Mouse (Mus musculus) liver, postnatal 0 days (tissue): ENCODE results near the gene 3110021N24Rik.

Source experiments
- CTCF ChIP-seq: sonication (generic); IDR thresholded peaks from 2 replicates; pipeline ENCODE4 v1.5.1; 2016; ENCODE audit warnings: antibody characterized with exemption, low read depth
- EP300 ChIP-seq: IDR thresholded peaks from 2 replicates; pipeline ENCODE4 v1.6.1; 2016; ENCODE audit warnings: antibody characterized with exemption, low read depth, mild to moderate bottlenecking

- TF ChIP-seq EP300 (no peak), CTCF (no peak)
Measured at GRCm38 (mm10) chr4:108830698-108831097, 111.2 kb downstream of the 3110021N24Rik start.
